Mouse (Mus musculus) megakaryocyte-erythroid progenitor cell, adult 5 weeks (primary cell): ENCODE measurements around the gene Sephs1. TPM values are rescaled to one million over a fixed set of nuclear protein-coding genes. Genes with fewer than 3 reads are reported as not detected.

Source experiments
- polyA plus RNA-seq: library from polyadenylated mRNA; stranded (reverse); fragments of >175 nt; gene quantifications from 2 replicates; pipeline ENCODE4 v1.2.3, GENCODE M21; 2012

Sephs1 gene
- polyA plus RNA-seq: 6.6 and 6.7 TPM in 2 replicates

GRCm38 (mm10) chr2:4881350-4882248 is at the start of gene Sephs1:
Sephs1 (plus strand) TSS chr2:4881564.

GRCm38 (mm10) chr2:4918860-4919739 is 37.7 kb downstream of the Sephs1 start, which contains the start of gene Phyh:
Phyh (plus strand) TSS chr2:4919019.

Other genes with a start within 250 kb of the Sephs1 start
- 10.5 and 16.0 TPM in 2 replicates for gene Prpf18, start 229.5 kb upstream of the Sephs1 start, polyA plus RNA-seq
- gene Bend7, start 163.7 kb upstream of the Sephs1 start, polyA plus RNA-seq: 0.23 and 0.29 TPM in 2 replicates
- 11.4 and 16.3 TPM in 2 replicates for gene Phyh, start 37.5 kb downstream of the Sephs1 start, polyA plus RNA-seq
- not detected in 2 replicates for gene Ucma, start 94.6 kb downstream of the Sephs1 start, polyA plus RNA-seq
- 13.9 and 15.7 TPM in 2 replicates for gene Mcm10, start 131.2 kb downstream of the Sephs1 start, polyA plus RNA-seq
- 9.9 and 19.9 TPM in 2 replicates for gene Optn, start 182.5 kb downstream of the Sephs1 start, polyA plus RNA-seq